Mouse (Mus musculus) intestine, embryonic 15.5 days (tissue): Measurements from ENCODE around the gene Anapc7. TPM values are rescaled to one million over a fixed set of nuclear protein-coding genes. Genes with fewer than 3 reads are reported as not detected.
A peak's percentile ranks its signal among the peaks of the same experiment; 100 is the strongest.

Experiments
- ATAC-seq: fragments of 200-750 bp; cut with Nextera tagmentation; 2 replicates; pipeline ENCODE4 v1.8.0; 2017; ENCODE audit warnings: moderate TSS enrichment, moderate library complexity
- H3K27ac ChIP-seq: fragments of 300-500 bp; sonication (generic); 2 replicates; pipeline ENCODE4 v1.5.1; 2015; ENCODE audit warnings: mild to moderate bottlenecking, inconsistent platforms
- H3K27me3 ChIP-seq: fragments of 300-500 bp; sonication (generic); replicated peaks from 2 replicates; pipeline ENCODE4 v1.6.1; 2015; ENCODE audit warnings: inconsistent platforms
- H3K36me3 ChIP-seq: fragments of 300-500 bp; sonication (generic); 2 replicates; pipeline ENCODE4 v1.6.1; 2015; ENCODE audit warnings: inconsistent platforms
- H3K4me1 ChIP-seq: fragments of 300-500 bp; sonication (generic); replicated peaks from 2 replicates; pipeline ENCODE4 v1.6.1; 2015; ENCODE audit warnings: inconsistent platforms
- H3K4me2 ChIP-seq: fragments of 300-500 bp; sonication (generic); replicated peaks from 2 replicates; pipeline ENCODE4 v1.6.1; 2015; ENCODE audit warnings: mild to moderate bottlenecking, inconsistent platforms
- H3K4me3 ChIP-seq: fragments of 300-500 bp; sonication (generic); replicated peaks from 2 replicates; pipeline ENCODE4 v1.5.1; 2015; ENCODE audit warnings: inconsistent platforms
- H3K9ac ChIP-seq: fragments of 300-500 bp; sonication (generic); 2 replicates; pipeline ENCODE4 v1.6.1; 2015; ENCODE audit warnings: inconsistent platforms
- H3K9me3 ChIP-seq: fragments of 300-500 bp; sonication (generic); 2 replicates; pipeline ENCODE4 v1.6.1; 2016; ENCODE audit warnings: inconsistent platforms
- WGBS: fragments of 180-500 bp; shearing (Covaris S2); methylation state at CpG from one replicate; pipeline ENCODE4 v1.1.7; 2015; 5-methylcytosine and 5-hydroxymethylcytosine counted together
- polyA plus RNA-seq: library from polyadenylated mRNA; unstranded; fragments of >200 nt; fragmentation: Nextera tagmentation; extraction: Ambion mirVana; gene quantifications from 2 replicates; pipeline ENCODE4 v1.2.1, GENCODE M21; 2015

Gene Anapc7
- polyA plus RNA-seq, 1 experiment from 2014 or later = 35.2 TPM

DNA sequence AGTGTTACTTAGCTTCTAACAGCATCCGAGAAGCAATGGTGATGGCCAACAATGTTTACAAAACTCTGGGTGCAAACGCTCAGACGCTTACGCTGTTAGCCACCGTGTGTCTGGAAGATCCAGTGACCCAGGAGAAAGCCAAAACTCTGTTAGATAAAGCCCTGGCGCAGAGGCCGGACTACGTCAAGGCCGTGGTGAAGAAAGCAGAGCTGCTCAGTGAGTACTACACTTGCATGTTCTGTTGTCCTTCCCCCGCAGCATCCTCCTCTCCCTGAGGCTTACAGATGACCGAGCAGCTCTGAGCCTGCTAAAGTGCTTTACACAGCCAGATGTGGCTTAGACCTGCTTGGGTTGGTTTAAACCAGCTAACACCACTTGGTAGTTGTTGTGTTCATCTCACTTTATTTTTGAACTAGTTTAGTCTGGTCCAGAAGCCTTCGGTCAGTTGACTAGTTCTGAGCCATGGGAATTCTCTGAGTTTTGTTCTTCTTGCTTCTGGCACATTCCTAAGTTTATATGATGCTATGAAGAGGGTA, 18.7 kb downstream of the Anapc7 start:
- Histone ChIP-seq H3K9ac (no peak overlapping the region), H3K27me3 (no peaks in the 10 kb centered on the region), H3K4me2 (no peak overlapping the region), H3K9me3 (no peaks in the 10 kb centered on the region), H3K4me3 (no peak overlapping the region), H3K4me1 (no peaks in the 10 kb centered on the region), H3K27ac (no peak overlapping the region), H3K36me3 (peaks cover 79% of the 10 kb centered on the region)
- ATAC-seq = no peak
- 92% methylated on average over 12 of the region's 12 CpGs for WGBS

DNA sequence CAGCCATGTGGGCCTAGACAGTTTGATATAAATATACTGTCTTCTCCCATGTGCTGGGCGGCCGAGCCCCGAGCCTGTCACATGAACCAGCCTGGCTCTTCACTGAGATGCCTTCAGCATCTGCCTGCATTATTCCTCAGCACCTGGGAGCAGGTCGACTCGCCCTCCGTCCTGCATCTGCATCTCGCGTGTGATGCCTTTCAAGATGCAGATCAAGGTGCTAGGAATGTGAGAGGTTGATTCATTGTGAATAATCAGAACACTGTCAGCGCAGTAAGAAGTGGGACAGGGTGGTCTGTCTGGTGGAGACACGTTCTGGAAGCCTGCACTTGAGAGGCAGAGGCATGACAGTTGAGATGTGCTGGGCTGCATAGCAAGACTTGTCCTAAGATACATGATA, 23.0 kb downstream of the Anapc7 start:
- H3K36me3 ChIP-seq = peaks cover 61% of the 10 kb centered on the region
- no peaks in the 10 kb centered on the region for H3K9me3 ChIP-seq
- H3K27ac ChIP-seq = no peak overlapping the region
- H3K4me1 ChIP-seq = no peaks in the 10 kb centered on the region
- H3K4me2 ChIP-seq = no peak overlapping the region
- no peak overlapping the region for H3K4me3 ChIP-seq
- ATAC-seq = no peak
- no peak overlapping the region for H3K9ac ChIP-seq
- H3K27me3 ChIP-seq = no peaks in the 10 kb centered on the region
- 93% methylated on average over 10 of the region's 10 CpGs for WGBS

DNA sequence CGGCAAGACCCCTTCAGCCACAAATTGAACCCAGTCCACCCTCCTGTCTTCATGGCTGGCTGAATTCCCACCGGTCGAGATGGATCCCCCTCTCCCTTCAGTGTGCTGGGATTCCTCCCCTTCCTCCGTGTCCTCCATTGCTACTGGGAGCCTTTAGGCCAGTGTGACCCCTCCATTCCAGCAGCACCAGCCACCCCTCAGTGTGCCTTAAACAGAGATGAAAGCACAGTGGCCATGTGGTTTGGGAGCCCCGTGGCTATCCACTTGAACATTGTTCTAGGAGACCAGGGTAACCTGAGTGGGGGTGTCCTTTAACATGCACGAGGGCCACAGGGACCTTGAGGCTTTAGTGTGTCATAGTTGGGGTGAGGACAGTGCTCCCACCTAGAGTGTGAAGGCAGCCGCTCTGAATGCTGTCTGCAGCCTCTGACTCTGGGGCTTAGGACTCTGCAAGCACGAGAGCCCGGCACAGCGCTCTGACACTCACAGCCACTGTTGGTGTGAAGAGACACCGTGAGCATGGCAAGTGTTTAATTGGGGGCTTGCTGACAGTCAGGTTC, 23.6 kb downstream of the Anapc7 start:
- Histone ChIP-seq H3K4me3 (no peak overlapping the region), H3K9ac (no peak overlapping the region), H3K4me2 (no peak overlapping the region), H3K4me1 (no peaks in the 10 kb centered on the region), H3K9me3 (no peaks in the 10 kb centered on the region), H3K36me3 (peaks cover 55% of the 10 kb centered on the region), H3K27ac (no peak overlapping the region), H3K27me3 (no peaks in the 10 kb centered on the region)
- no peak for ATAC-seq
- 90% methylated on average over 11 of the region's 11 CpGs for WGBS

DNA sequence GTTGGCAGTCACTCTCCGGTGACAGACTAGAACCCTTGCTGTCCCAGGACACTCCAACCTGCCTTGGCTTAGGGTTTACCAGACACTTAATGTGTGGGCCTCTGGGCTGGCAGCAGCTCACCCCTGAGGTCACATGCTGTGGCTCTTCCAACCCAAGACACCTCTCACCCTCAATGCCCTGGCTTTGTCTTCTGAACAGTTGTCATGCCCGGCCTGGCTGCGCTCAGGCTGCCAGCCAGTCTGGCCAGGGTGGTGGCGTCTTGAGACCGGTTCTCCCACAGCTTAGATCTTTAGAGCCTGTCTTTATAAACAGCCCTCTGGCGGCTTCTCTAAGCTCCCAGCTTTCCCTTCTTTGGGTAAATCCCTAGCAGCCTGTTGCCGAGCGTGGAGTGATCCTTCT, 26.4 kb downstream of the Anapc7 start:
- no peak overlapping the region for H3K27ac ChIP-seq
- no peak overlapping the region for H3K4me3 ChIP-seq
- H3K9me3 ChIP-seq = no peaks in the 10 kb centered on the region
- ATAC-seq = no peak
- no peak overlapping the region for H3K4me2 ChIP-seq
- H3K9ac ChIP-seq = no peak overlapping the region
- no peaks in the 10 kb centered on the region for H3K27me3 ChIP-seq
- H3K36me3 ChIP-seq = peaks cover 38% of the 10 kb centered on the region
- no peaks in the 10 kb centered on the region for H3K4me1 ChIP-seq
- WGBS = 85% methylated on average over 8 of the region's 8 CpGs

DNA sequence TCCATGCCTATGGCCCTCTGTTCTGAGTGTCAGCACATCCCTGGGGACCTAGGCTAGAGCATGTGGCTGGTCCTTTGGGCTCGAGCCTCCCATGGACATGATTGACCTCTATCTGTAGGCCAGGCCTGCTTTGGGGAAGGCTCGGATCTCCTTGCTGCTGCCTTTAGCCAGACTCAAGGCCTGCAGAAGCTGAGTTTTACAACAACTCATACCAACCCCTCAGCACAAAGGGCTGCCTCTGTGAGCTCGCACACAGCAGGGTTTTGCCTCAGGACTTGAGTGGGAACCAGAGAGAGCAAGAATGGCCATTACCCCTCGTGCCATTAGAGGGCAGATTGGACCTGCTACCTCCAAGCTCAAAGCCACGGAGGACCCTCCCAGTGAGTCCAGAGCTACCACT, 27.4 kb downstream of the Anapc7 start:
- no peak overlapping the region for H3K9ac ChIP-seq
- no peaks in the 10 kb centered on the region for H3K4me1 ChIP-seq
- no peak overlapping the region for H3K4me2 ChIP-seq
- no peaks in the 10 kb centered on the region for H3K9me3 ChIP-seq
- no peaks in the 10 kb centered on the region for H3K27me3 ChIP-seq
- no peak overlapping the region for H3K4me3 ChIP-seq
- ATAC-seq = no peak
- H3K27ac ChIP-seq = no peak overlapping the region
- 76% methylated on average over 5 of the region's 5 CpGs for WGBS
- peaks cover 37% of the 10 kb centered on the region for H3K36me3 ChIP-seq

DNA sequence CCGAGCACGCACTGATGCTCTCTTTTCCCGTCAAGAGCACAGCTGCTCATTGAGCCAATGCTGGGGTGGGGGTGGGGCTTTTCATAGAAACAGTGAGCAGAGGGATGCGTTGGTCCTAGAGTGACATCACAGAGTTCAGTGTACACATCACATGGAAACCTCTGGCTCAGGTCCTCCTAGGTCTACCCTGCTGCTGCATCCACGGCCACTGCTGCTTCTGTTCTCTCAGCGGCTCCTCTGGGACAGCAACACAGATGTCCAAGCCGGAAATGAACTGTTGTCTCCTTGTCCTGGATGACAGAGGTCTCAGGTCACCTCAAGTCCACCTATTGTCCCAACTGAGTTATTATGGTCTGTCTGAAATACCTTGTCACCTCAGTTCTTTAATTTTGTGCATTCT, 28.5 kb downstream of the Anapc7 start:
- no peaks in the 10 kb centered on the region for H3K9me3 ChIP-seq
- H3K27me3 ChIP-seq = no peaks in the 10 kb centered on the region
- H3K27ac ChIP-seq = no peak overlapping the region
- no peak for ATAC-seq
- H3K4me2 ChIP-seq = no peak overlapping the region
- WGBS = 65% methylated on average over 7 of the region's 7 CpGs
- no peak overlapping the region for H3K9ac ChIP-seq
- peaks cover 36% of the 10 kb centered on the region for H3K36me3 ChIP-seq
- no peaks in the 10 kb centered on the region; the same call in 1 of the 2 replicates for H3K4me1 ChIP-seq
- H3K4me3 ChIP-seq = no peak overlapping the region

DNA sequence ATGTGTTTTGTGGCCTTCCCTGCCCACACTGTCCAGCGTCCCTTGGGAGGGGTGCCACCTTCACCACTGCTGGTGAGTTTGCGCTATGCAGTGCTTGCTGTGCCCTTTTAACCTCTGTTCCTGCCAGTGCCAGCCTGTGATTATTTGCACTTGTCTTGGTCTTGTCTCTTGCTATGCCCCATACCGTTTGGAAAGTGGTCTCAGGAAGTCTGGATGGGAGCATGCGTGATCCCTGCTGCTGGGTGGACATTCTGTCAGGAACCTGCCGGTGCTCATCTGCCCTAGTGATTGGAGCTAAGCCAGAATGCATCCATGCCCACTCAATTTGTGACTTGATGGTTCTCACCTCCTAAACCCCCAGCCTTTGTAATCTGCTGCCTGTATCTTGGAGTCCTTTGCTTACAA, 29.4 kb downstream of the Anapc7 start:
- Histone ChIP-seq H3K4me3 (no peak overlapping the region), H3K9me3 (no peaks in the 10 kb centered on the region), H3K36me3 (peaks cover 37% of the 10 kb centered on the region), H3K9ac (no peak overlapping the region), H3K4me1 (no peaks in the 10 kb centered on the region; the same call in 1 of the 2 replicates), H3K4me2 (no peak overlapping the region), H3K27me3 (no peaks in the 10 kb centered on the region), H3K27ac (no peak overlapping the region)
- WGBS = 60% methylated on average over 5 of the region's 5 CpGs
- no peak for ATAC-seq

DNA sequence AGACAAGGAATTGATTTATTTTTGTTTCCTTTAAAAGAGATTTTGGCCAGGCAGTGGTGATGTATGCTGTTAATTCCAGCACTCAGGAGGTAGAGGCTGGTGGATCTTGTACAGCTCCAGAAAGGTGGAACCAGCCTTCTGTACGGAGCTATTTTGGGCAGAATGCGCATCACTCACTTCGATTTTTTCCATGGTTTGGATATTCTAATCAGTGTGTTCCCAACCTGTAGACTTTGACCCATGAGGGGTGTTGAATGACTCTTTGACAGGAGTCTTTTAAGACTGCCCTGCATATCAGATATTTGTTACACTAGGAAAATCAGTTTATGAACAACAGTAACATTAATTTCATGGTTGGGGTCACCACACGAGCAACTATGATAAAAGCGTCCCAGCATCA, 29.8 kb downstream of the Anapc7 start:
- Histone ChIP-seq H3K27me3 (no peaks in the 10 kb centered on the region), H3K4me1 (no peaks in the 10 kb centered on the region; the same call in 1 of the 2 replicates), H3K4me2 (no peak overlapping the region), H3K4me3 (no peak overlapping the region), H3K27ac (no peak overlapping the region), H3K36me3 (peaks cover 35% of the 10 kb centered on the region), H3K9me3 (no peaks in the 10 kb centered on the region), H3K9ac (no peak overlapping the region)
- WGBS = 82% methylated on average over 5 of the region's 5 CpGs
- no peak for ATAC-seq

DNA sequence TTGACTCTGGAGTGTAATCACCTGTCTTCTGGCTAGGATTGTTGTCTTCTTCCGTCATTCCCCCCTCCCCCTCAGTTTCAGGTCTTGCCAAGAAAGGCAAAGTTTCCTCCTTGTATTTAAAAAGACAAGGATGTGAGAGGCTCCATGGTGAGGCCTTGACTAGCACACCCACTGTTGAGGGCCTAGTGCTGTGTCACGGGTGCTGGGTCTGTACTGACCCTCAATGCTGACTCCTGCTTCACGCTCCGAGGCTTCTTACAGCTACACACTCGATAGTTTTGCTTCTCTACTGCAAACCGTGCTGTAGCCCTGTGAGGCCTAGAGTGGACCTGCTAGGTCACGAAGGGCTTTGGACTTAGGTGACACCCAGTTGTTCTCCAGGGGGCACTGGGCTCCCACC, 30.7 kb downstream of the Anapc7 start:
- Histone ChIP-seq H3K9me3 (no peaks in the 10 kb centered on the region), H3K4me2 (no peak overlapping the region), H3K4me3 (no peak overlapping the region), H3K36me3 (peaks cover 38% of the 10 kb centered on the region), H3K9ac (no peak overlapping the region), H3K27me3 (no peaks in the 10 kb centered on the region), H3K27ac (no peak overlapping the region), H3K4me1 (no peaks in the 10 kb centered on the region; the same call in 1 of the 2 replicates)
- no peak for ATAC-seq
- WGBS = 75% methylated on average over 7 of the region's 7 CpGs

DNA sequence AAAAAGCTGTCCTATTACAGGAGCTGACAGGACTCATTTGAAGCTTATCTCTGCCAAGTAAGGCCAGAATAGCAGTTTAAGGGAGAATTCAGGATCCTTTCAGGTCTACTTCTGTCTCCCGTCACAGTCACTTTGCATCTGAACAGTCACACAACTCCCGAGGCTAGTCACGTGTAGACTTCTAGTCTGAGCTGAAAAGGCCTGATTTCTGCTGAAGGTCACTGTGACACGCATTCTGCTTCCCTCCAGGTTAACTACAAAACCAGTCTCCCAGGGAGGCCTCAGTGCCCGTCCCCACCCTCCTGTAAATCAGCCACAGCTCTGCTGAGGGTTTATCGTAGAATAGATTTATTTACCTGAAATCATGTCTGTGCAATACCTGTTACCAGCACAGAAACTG, 31.7 kb downstream of the Anapc7 start:
- H3K36me3 ChIP-seq = peaks cover 47% of the 10 kb centered on the region
- no peaks in the 10 kb centered on the region; the same call in 1 of the 2 replicates for H3K4me1 ChIP-seq
- H3K27me3 ChIP-seq = no peaks in the 10 kb centered on the region
- no peaks in the 10 kb centered on the region for H3K9me3 ChIP-seq
- 66% methylated on average over 6 of the region's 6 CpGs for WGBS
- ATAC-seq = no peak
- H3K4me2 ChIP-seq = no peak overlapping the region
- H3K4me3 ChIP-seq = no peak overlapping the region
- no peak overlapping the region for H3K9ac ChIP-seq
- H3K27ac ChIP-seq = no peak overlapping the region

DNA sequence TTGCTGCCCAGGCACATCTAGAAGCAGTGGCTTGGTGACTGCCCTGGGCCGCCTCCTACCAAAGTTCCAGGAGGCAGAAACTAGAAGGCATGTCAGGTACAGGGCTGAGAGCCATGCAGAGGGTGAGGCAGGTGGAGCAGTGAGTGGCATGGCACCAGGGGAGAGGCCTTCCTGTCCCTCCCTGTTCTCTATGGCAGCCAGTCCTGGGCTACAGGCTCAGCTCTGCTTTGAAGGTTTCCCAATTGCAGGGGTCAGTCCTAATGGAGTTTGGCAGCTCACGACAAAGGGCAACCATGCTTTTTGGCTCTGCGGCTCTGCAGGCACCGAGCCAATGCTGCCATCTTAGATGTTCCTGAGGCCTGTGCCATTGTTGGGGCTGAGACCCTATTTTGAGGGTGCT, 32.9 kb downstream of the Anapc7 start:
- no peak overlapping the region for H3K9ac ChIP-seq
- H3K36me3 ChIP-seq = peaks cover 60% of the 10 kb centered on the region
- H3K4me2 ChIP-seq = no peak overlapping the region
- no peak for ATAC-seq
- no peaks in the 10 kb centered on the region for H3K27me3 ChIP-seq
- no peaks in the 10 kb centered on the region; the same call in 1 of the 2 replicates for H3K4me1 ChIP-seq
- no peak overlapping the region for H3K4me3 ChIP-seq
- H3K9me3 ChIP-seq = no peaks in the 10 kb centered on the region
- 93% methylated on average over 4 of the region's 4 CpGs for WGBS
- H3K27ac ChIP-seq = peak overlapping the region; percentile 17; the same call in 1 of the 2 replicates

DNA sequence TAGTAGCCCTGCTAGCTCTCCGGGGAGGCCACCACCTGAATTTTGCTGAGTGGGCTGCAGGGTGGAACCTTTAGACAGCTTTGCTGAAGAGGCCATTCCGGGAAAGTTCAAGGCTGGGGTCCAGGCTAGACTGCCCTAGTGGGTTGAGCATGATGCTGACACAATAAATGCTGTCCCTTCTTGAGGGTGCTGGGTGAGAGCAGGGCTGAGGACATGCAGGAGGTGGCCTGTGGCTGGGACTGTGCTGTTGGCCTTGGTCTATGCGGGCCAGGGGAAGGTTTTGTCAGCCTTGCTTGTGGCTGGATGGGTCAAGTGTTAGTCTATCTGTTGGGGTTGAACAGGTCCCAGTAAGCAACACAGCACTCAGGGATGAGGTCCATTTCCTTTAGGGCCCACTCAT, 33.4 kb downstream of the Anapc7 start:
- WGBS = 86% methylated on average over 3 of the region's 3 CpGs
- H3K4me3 ChIP-seq = no peak overlapping the region
- no peaks in the 10 kb centered on the region; the same call in 1 of the 2 replicates for H3K4me1 ChIP-seq
- no peaks in the 10 kb centered on the region for H3K27me3 ChIP-seq
- ATAC-seq = no peak
- H3K9ac ChIP-seq = no peak overlapping the region
- no peaks in the 10 kb centered on the region for H3K9me3 ChIP-seq
- no peak overlapping the region for H3K4me2 ChIP-seq
- H3K36me3 ChIP-seq = peaks cover 64% of the 10 kb centered on the region
- no peak overlapping the region for H3K27ac ChIP-seq

DNA sequence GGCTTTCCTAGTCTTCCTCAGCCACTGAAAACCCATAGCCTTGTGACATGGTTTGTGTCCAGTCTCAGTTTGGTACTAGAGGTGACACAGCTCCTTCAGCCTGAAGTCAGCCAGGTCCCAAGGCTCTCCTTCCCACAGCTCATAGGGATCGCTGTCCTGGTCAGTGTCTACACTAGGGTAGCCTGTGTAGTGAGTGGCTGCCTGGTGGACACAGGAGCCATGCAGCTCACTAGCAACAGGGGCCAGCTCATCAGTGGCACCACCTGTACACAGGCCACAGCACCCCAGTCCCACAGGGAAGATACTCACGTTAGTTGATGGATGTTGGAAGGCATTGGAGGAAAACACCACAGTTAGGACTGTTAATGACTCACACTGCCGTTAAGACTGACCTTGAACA, 34.1 kb downstream of the Anapc7 start:
- Histone ChIP-seq H3K4me1 (no peaks in the 10 kb centered on the region; the same call in 1 of the 2 replicates), H3K27me3 (no peaks in the 10 kb centered on the region), H3K27ac (no peak overlapping the region), H3K4me3 (no peak overlapping the region), H3K9ac (no peak overlapping the region), H3K36me3 (peaks cover 71% of the 10 kb centered on the region), H3K4me2 (no peak overlapping the region), H3K9me3 (no peaks in the 10 kb centered on the region)
- ATAC-seq = no peak
- 85% methylated on average over 3 of the region's 3 CpGs for WGBS
